Mouse (Mus musculus) MEL (cell line): Measurements from ENCODE around the gene Safb2. TPM values are rescaled to one million over a fixed set of nuclear protein-coding genes. Genes with fewer than 3 reads are reported as not detected.

ENCODE experiments used
- DNase-seq: peaks from one replicate; pipeline ENCODE4 v3.0.0; 2011; ENCODE audit warnings: low read depth, low spot score
- H3K27ac ChIP-seq: 2 replicates; pipeline ENCODE4 v1.5.1; 2012; ENCODE audit warnings: low read depth, mild to moderate bottlenecking, control low read depth, low read length, moderate library complexity; ENCODE audit not compliant: control insufficient read depth
- H3K27me3 ChIP-seq, 2 experiments: fragments of 150-350 bp in 1 of 2; sonication (generic) in 1 of 2; 2 replicates each; pipeline ENCODE4 v1.6.1; 2012; ENCODE audit warnings: low read length in 2 of 2, mild to moderate bottlenecking in 2 of 2, improper control_type of control experiment in 1 of 2, moderate library complexity in 1 of 2; ENCODE audit not compliant: insufficient read depth in 2 of 2, control insufficient read depth in 1 of 2
- H3K36me3 ChIP-seq, 2 experiments: 2 replicates each; pipeline ENCODE4 v1.6.1; 2012 to 2014; ENCODE audit warnings: low read length in 2 of 2, improper control_type of control experiment in 1 of 2, inconsistent platforms in 1 of 2, mild to moderate bottlenecking in 1 of 2; ENCODE audit not compliant: insufficient read depth in 2 of 2, control insufficient read depth in 1 of 2
- H3K4me1 ChIP-seq, 2 experiments: fragments of 150-350 bp in 1 of 2; sonication (generic) in 1 of 2; 2 replicates each; pipeline ENCODE4 v1.6.1; 2012; ENCODE audit warnings: low read length in 2 of 2, improper control_type of control experiment in 1 of 2, mild to moderate bottlenecking in 1 of 2; ENCODE audit not compliant: insufficient read depth in 2 of 2, control insufficient read depth in 1 of 2
- H3K4me3 ChIP-seq, 2 experiments: fragments of 150-350 bp in 1 of 2; sonication (generic) in 1 of 2; 2 replicates each; pipeline ENCODE4 v1.5.1; 2012; ENCODE audit warnings: low read depth in 2 of 2, low read length in 2 of 2, mild to moderate bottlenecking in 2 of 2, moderate library complexity in 2 of 2, control low read depth in 1 of 2, improper control_type of control experiment in 1 of 2; ENCODE audit not compliant: control insufficient read depth in 1 of 2, insufficient read depth in 1 of 2
- H3K79me2 ChIP-seq: 2 replicates; pipeline ENCODE4 v1.6.1; 2012; ENCODE audit warnings: mild to moderate bottlenecking, low read length, moderate library complexity; ENCODE audit not compliant: control insufficient read depth, poor library complexity, insufficient read depth
- H3K9ac ChIP-seq: 2 replicates; pipeline ENCODE4 v1.6.1; 2012; ENCODE audit warnings: low read depth, mild to moderate bottlenecking, control low read depth, low read length, moderate library complexity; ENCODE audit not compliant: control insufficient read depth, poor library complexity, severe bottlenecking
- H3K9me3 ChIP-seq: fragments of 150-350 bp; sonication (generic); replicated peaks from 2 replicates; pipeline ENCODE4 v1.6.1; 2012; ENCODE audit warnings: mild to moderate bottlenecking, low read length, improper control_type of control experiment, moderate library complexity; ENCODE audit not compliant: insufficient read depth
- CHD2 ChIP-seq: IDR thresholded peaks from 2 replicates; pipeline ENCODE4 v1.6.1; 2011; ENCODE audit warnings: low read length, improper control_type of control experiment
- CTCF ChIP-seq, 3 experiments: IDR thresholded peaks in 2 of 3; conservative IDR thresholded peaks in 1 of 3; 2 replicates each; pipeline ENCODE4 v1.5.1; 2011 to 2012; ENCODE audit warnings: low read length in 3 of 3, low read depth in 2 of 3, mild to moderate bottlenecking in 2 of 3, improper control_type of control experiment in 1 of 3, inconsistent platforms in 1 of 3, mixed read lengths in 1 of 3, moderate library complexity in 1 of 3; ENCODE audit not compliant: control insufficient read depth in 1 of 3, insufficient read depth in 1 of 3, poor library complexity in 1 of 3, severe bottlenecking in 1 of 3
- E2F4 ChIP-seq: IDR thresholded peaks from 2 replicates; pipeline ENCODE4 v1.6.1; 2011; ENCODE audit warnings: low read depth, low read length, improper control_type of control experiment, borderline replicate concordance
- ELF1 ChIP-seq: IDR thresholded peaks from 2 replicates; pipeline ENCODE4 v1.6.1; 2014; ENCODE audit warnings: low read depth, mild to moderate bottlenecking, inconsistent platforms, low read length, improper control_type of control experiment, moderate library complexity
- EP300 ChIP-seq, 2 experiments: IDR thresholded peaks; 2 replicates each; pipeline ENCODE4 v1.6.1; 2011; ENCODE audit warnings: improper control_type of control experiment in 2 of 2, low read length in 2 of 2, low read depth in 1 of 2, mild to moderate bottlenecking in 1 of 2
- ETS1 ChIP-seq: IDR thresholded peaks from 2 replicates; pipeline ENCODE4 v1.6.1; 2012; ENCODE audit warnings: low read depth, mild to moderate bottlenecking, inconsistent platforms, low read length, improper control_type of control experiment, moderate library complexity
- GABPA ChIP-seq: IDR thresholded peaks from 2 replicates; pipeline ENCODE4 v1.6.1; 2012; ENCODE audit warnings: low read depth, mild to moderate bottlenecking, inconsistent platforms, low read length, improper control_type of control experiment, moderate library complexity
- GATA1 ChIP-seq: IDR thresholded peaks from 2 replicates; pipeline ENCODE4 v1.6.1; 2011; ENCODE audit warnings: low read depth, low read length, improper control_type of control experiment
- HCFC1 ChIP-seq: IDR thresholded peaks from 2 replicates; pipeline ENCODE4 v1.6.1; 2012; ENCODE audit warnings: low read depth, mild to moderate bottlenecking, inconsistent platforms, low read length, improper control_type of control experiment, moderate library complexity
- JUND ChIP-seq: IDR thresholded peaks from 2 replicates; pipeline ENCODE4 v1.6.1; 2011; ENCODE audit warnings: low read depth, mild to moderate bottlenecking, improper control_type of control experiment, low read length
- KAT2A ChIP-seq: conservative IDR thresholded peaks from 2 replicates; pipeline ENCODE4 v1.6.1; 2012; ENCODE audit warnings: low read depth, low read length, improper control_type of control experiment, inconsistent platforms
- MAX ChIP-seq: IDR thresholded peaks from 2 replicates; pipeline ENCODE4 v1.6.1; 2011; ENCODE audit warnings: low read length, improper control_type of control experiment
- MEF2A ChIP-seq: IDR thresholded peaks from 2 replicates; pipeline ENCODE4 v1.6.1; 2014; ENCODE audit warnings: low read depth, mild to moderate bottlenecking, inconsistent platforms, low read length, improper control_type of control experiment; ENCODE audit not compliant: poor library complexity, insufficient replicate concordance, severe bottlenecking; ENCODE audit errors: extremely low read depth
- MXI1 ChIP-seq: IDR thresholded peaks from 2 replicates; pipeline ENCODE4 v1.6.1; 2011; ENCODE audit warnings: mild to moderate bottlenecking, low read depth, low read length, improper control_type of control experiment
- MYB ChIP-seq: IDR thresholded peaks from 2 replicates; pipeline ENCODE4 v1.6.1; 2011; ENCODE audit warnings: mild to moderate bottlenecking, low read depth, low read length, improper control_type of control experiment
- NELFE ChIP-seq: IDR thresholded peaks from 2 replicates; pipeline ENCODE4 v1.6.1; 2011; ENCODE audit warnings: low read depth, low read length, improper control_type of control experiment
- NRF1 ChIP-seq: IDR thresholded peaks from 2 replicates; pipeline ENCODE4 v1.6.1; 2014; ENCODE audit warnings: low read depth, mild to moderate bottlenecking, inconsistent platforms, low read length, improper control_type of control experiment, moderate library complexity; ENCODE audit not compliant: poor library complexity, insufficient read depth, severe bottlenecking
- RAD21 ChIP-seq: IDR thresholded peaks from 2 replicates; pipeline ENCODE4 v1.6.1; 2011; ENCODE audit warnings: mild to moderate bottlenecking, low read depth, low read length, improper control_type of control experiment
- SIN3A ChIP-seq: IDR thresholded peaks from 2 replicates; pipeline ENCODE4 v1.6.1; 2012; ENCODE audit warnings: low read length, improper control_type of control experiment, inconsistent platforms
- SMC3 ChIP-seq: IDR thresholded peaks from 2 replicates; pipeline ENCODE4 v1.6.1; 2011; ENCODE audit warnings: low read depth, low read length, improper control_type of control experiment
- TAL1 ChIP-seq: IDR thresholded peaks from 2 replicates; pipeline ENCODE4 v1.6.1; 2012; ENCODE audit warnings: mild to moderate bottlenecking, inconsistent platforms, low read length, moderate library complexity, mixed read lengths
- USF1 ChIP-seq: IDR thresholded peaks from 2 replicates; pipeline ENCODE4 v1.6.1; 2014; ENCODE audit warnings: low read depth, mild to moderate bottlenecking, inconsistent platforms, low read length, improper control_type of control experiment, moderate library complexity
- USF2 ChIP-seq, 2 experiments: IDR thresholded peaks; 2 replicates each; pipeline ENCODE4 v1.6.1; 2011 to 2012; ENCODE audit warnings: improper control_type of control experiment in 2 of 2, low read length in 2 of 2, borderline replicate concordance in 1 of 2, inconsistent platforms in 1 of 2, low read depth in 1 of 2, mild to moderate bottlenecking in 1 of 2; ENCODE audit not compliant: insufficient read depth in 1 of 2
- ZC3H11A ChIP-seq: IDR thresholded peaks from 2 replicates; pipeline ENCODE4 v1.6.1; 2012; ENCODE audit warnings: low read depth, mild to moderate bottlenecking, inconsistent platforms, low read length, improper control_type of control experiment
- ZKSCAN1 ChIP-seq: IDR thresholded peaks from 2 replicates; pipeline ENCODE4 v1.6.1; 2012; ENCODE audit warnings: low read depth, mild to moderate bottlenecking, inconsistent platforms, low read length, improper control_type of control experiment, moderate library complexity
- ZMIZ1 ChIP-seq: IDR thresholded peaks from 2 replicates; pipeline ENCODE4 v1.6.1; 2012; ENCODE audit warnings: low read depth, mild to moderate bottlenecking, inconsistent platforms, low read length, improper control_type of control experiment, moderate library complexity
- ZNF384 ChIP-seq: IDR thresholded peaks from 2 replicates; pipeline ENCODE4 v1.6.1; 2012; ENCODE audit warnings: low read depth, mild to moderate bottlenecking, inconsistent platforms, low read length, improper control_type of control experiment
- polyA plus RNA-seq, 2 experiments: library from polyadenylated mRNA; stranded (reverse) in 1 of 2; unstranded in 1 of 2; fragments of >175 nt in 1 of 2; fragments of >200 nt in 1 of 2; gene quantifications; 2 replicates each; pipeline versions ENCODE4 v1.2.1 to v1.2.4; 2012; ENCODE audit warnings: low replicate concordance in 2 of 2, low read depth in 1 of 2; ENCODE audit not compliant: insufficient read length in 2 of 2, insufficient read depth in 1 of 2, missing spikeins in 1 of 2
- total RNA-seq: library from RNA; depleted of rRNA; stranded (reverse); fragments of 300-350 nt; gene quantifications from 2 replicates; pipeline ENCODE4 v1.2.3, GENCODE M21; 2012

Safb2 gene
- total and polyA plus RNA-seq, 3 experiments = 61.6 to 741 (median 217) TPM

GRCm38 (mm10) chr17:56548605-56549105 is 35.7 kb downstream of the Safb2 start:
- TF ChIP-seq ZKSCAN1 = no peak
- no peak for TF ChIP-seq GATA1
- no peak for TF ChIP-seq MXI1
- no peak for TF ChIP-seq HCFC1
- TF ChIP-seq ELF1 = no peak
- no peak for TF ChIP-seq NELFE
- TF ChIP-seq ZNF384 = no peak
- TF ChIP-seq USF2 (IDR thresholded peaks at IDR 0.05; ENCODE audit: borderline replicate concordance in 1 of 2, insufficient read depth in 1 of 2, low read depth in 1 of 2, low read length in 2 of 2) = no peak
- no peak for TF ChIP-seq EP300 (IDR thresholded peaks at IDR 0.05; ENCODE audit: low read depth in 1 of 2, low read length in 2 of 2)
- TF ChIP-seq SMC3 = no peak
- TF ChIP-seq RAD21 = no peak
- no peak for TF ChIP-seq JUND
- no peak for TF ChIP-seq ZMIZ1
- no peak for TF ChIP-seq SIN3A
- TF ChIP-seq E2F4 = no peak
- no peak for TF ChIP-seq ZC3H11A
- H3K79me2 ChIP-seq = no peaks in the 10 kb centered on the region
- no peak overlapping the region for H3K9ac ChIP-seq
- H3K27me3 ChIP-seq = no peaks in the 10 kb centered on the region
- H3K27ac ChIP-seq = no peak overlapping the region
- DNase-seq = no peak
- H3K36me3 ChIP-seq = no peaks in the 10 kb centered on the region
- no peak overlapping the region for H3K4me3 ChIP-seq
- H3K4me1 ChIP-seq = 0 out of 4 replicates have a peak, but pooled peaks cover 0 to 4% of the 10 kb centered on the region in 2 experiments
- H3K9me3 ChIP-seq = no peaks in the 10 kb centered on the region

- DNase-seq = peak; percentile 63
- Histone ChIP-seq H3K36me3 (no peaks in the 10 kb centered on the region), H3K9ac (no peak overlapping the region), H3K9me3 (no peaks in the 10 kb centered on the region), H3K79me2 (no peaks in the 10 kb centered on the region), H3K27ac (no peak overlapping the region), H3K27me3 (no peaks in the 10 kb centered on the region), H3K4me1 (0 out of 4 replicates have a peak, but pooled peaks cover 0 to 4% of the 10 kb centered on the region in 2 experiments), H3K4me3 (no peak overlapping the region)
- TF ChIP-seq MEF2A (no peak), GABPA (no peak), JUND (no peak), CHD2 (no peak), ZMIZ1 (no peak), MYB (no peak), HCFC1 (no peak; the same call in 1 of the 2 replicates), EP300 (IDR thresholded peaks at IDR 0.05; ENCODE audit: low read depth in 1 of 2, low read length in 2 of 2) (no peak), ETS1 (no peak), MXI1 (no peak), TAL1 (no peak), RAD21 (peak; percentile 75), CTCF (IDR thresholded peaks at IDR 0.05 in 2 of 3, conservative IDR thresholded peaks at IDR 0.05 in 1 of 3; ENCODE audit: control insufficient read depth in 1 of 3, insufficient read depth in 1 of 3, low read depth in 2 of 3, low read length in 3 of 3, poor library complexity in 1 of 3, severe bottlenecking in 1 of 3) (peak; percentile 59 to 73 (median 61)), ELF1 (0 out of 2 replicates have a peak, but pooled peaks have one; percentile 11), NRF1 (no peak), MAX (no peak), KAT2A (no peak), USF1 (peak; percentile 46; the same call in 1 of the 2 replicates), SMC3 (peak; percentile 77), ZC3H11A (peak; percentile 78), E2F4 (no peak), SIN3A (0 out of 2 replicates have a peak, but pooled peaks have one; percentile 30)
Measured at GRCm38 (mm10) chr17:56547846-56548604, 36.4 kb downstream of the Safb2 start.
